Mouse (Mus musculus): ENCODE data around the gene Zfp462.

DNA sequence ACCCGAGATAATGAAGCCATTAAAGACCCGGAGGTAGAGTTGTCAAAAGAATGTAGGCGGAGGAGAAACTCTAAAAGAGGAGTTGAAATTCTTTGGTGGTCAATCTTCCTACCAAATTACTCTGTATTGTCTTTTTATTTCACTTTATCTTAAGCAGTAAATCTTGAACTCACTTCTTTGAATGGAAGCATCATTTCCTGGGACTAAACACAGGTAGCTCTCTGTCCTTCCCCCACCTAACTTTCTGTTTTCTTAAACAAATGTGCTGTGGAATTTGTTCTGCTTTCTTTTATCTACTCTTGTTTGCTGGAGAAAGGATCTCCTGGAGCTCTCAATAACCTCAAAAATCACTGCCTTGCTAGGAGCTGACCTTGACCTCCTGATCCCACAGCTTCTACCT is 42.4 kb downstream of the Zfp462 start:
- no peak for TF ChIP-seq EP300 (IDR thresholded peaks at IDR 0.05; ENCODE audit: low read depth)
- TF ChIP-seq CTCF (IDR thresholded peaks at IDR 0.05; ENCODE audit: low read depth), result no peak
